Mouse (Mus musculus): ENCODE data around the gene Zmynd11.

DNA sequence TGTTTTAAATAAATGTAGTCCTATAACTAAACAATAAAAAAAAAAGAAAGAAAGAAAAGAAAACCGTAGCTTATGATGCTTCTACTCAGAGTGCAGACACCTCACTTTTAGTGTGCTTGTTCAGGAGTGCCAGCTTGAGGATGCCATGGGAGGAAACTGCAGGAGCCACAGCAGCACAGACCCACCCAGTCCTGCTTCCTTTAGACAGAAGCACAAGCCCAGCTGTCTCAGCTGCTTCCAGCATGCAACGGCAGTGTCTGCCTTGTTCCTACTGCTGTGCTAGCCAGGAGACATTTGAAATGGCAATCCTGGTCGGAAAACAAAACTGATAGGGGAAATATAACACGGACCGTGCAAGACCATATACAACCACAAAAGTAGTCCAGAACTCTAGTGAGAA, 28.1 kb downstream of the Zmynd11 start:
- no peak for TF ChIP-seq CTCF (IDR thresholded peaks at IDR 0.05)
- TF ChIP-seq EP300 (IDR thresholded peaks at IDR 0.05): no peak
